Mouse (Mus musculus) frontal cortex, postnatal 10 days (tissue): ENCODE measurements around the gene Ndufv1.
"Not testable (repeated sequence)": the region's sequence is repeated elsewhere in the genome, so short reads cannot be mapped to it uniquely, and the experiment has no call there.

ENCODE experiments used
- DNase-seq, 2 experiments: peaks; one replicate each; pipeline ENCODE4 v3.0.0; 2022; ENCODE audit warnings: low spot score in 2 of 2, mixed read lengths in 1 of 2

Ndufv1 gene

GRCm38 (mm10) chr19:4042124-4042523 is 29.5 kb upstream of the Ndufv1 start:
- DNase-seq: no peak

GRCm38 (mm10) chr19:4041500-4041899 is 28.9 kb upstream of the Ndufv1 start:
- DNase-seq: not testable (repeated sequence)

GRCm38 (mm10) chr19:4040941-4041340 is 28.3 kb upstream of the Ndufv1 start:
- not testable (repeated sequence) for DNase-seq

- DNase-seq: peak; percentile 73 to 83
Observed at GRCm38 (mm10) chr19:4037788-4038232, 25.2 kb upstream of the Ndufv1 start, which contains the start of gene Gstp1. Gstp1 (minus strand) TSS chr19:4037985.

- not testable (repeated sequence) for DNase-seq
Observed at GRCm38 (mm10) chr19:4037154-4037787, 24.7 kb upstream of the Ndufv1 start.

- no peak for DNase-seq
Observed at GRCm38 (mm10) chr19:4036327-4037045, 23.9 kb upstream of the Ndufv1 start.

GRCm38 (mm10) chr19:4033742-4034141 is 21.1 kb upstream of the Ndufv1 start:
- DNase-seq: no peak

GRCm38 (mm10) chr19:4033298-4033697 is 20.7 kb upstream of the Ndufv1 start:
- DNase-seq: no peak

- no peak for DNase-seq
Observed at GRCm38 (mm10) chr19:4032668-4033067, 20.1 kb upstream of the Ndufv1 start.

- DNase-seq: no peak
Observed at GRCm38 (mm10) chr19:4027576-4027975, 15.0 kb upstream of the Ndufv1 start.

- no peak for DNase-seq
Observed at GRCm38 (mm10) chr19:4023185-4023584, 10.6 kb upstream of the Ndufv1 start.

- DNase-seq: peak in 1 of 2 experiments; percentile 76
Observed at GRCm38 (mm10) chr19:4018743-4019583, 6.4 kb upstream of the Ndufv1 start.

- no peak for DNase-seq
Observed at GRCm38 (mm10) chr19:4017921-4018587, 5.4 kb upstream of the Ndufv1 start.

GRCm38 (mm10) chr19:4015635-4016034 is 3.0 kb upstream of the Ndufv1 start:
- DNase-seq: no peak

GRCm38 (mm10) chr19:4014802-4015201 is 2.2 kb upstream of the Ndufv1 start:
- DNase-seq: no peak

GRCm38 (mm10) chr19:4013066-4013465 is 460 bp upstream of the Ndufv1 start:
- DNase-seq: no peak

- no peak for DNase-seq
Observed at GRCm38 (mm10) chr19:4011086-4011485, 1.5 kb downstream of the Ndufv1 start.

- DNase-seq: peak in 1 of 2 experiments; percentile 5
Observed at GRCm38 (mm10) chr19:4005971-4006370, 6.6 kb downstream of the Ndufv1 start.

GRCm38 (mm10) chr19:4005091-4005490 is 7.5 kb downstream of the Ndufv1 start:
- DNase-seq: peak in 1 of 2 experiments; percentile 11

- peak in 1 of 2 experiments; percentile 7 for DNase-seq
Observed at GRCm38 (mm10) chr19:4004331-4004730, 8.3 kb downstream of the Ndufv1 start.

- no peak for DNase-seq
Observed at GRCm38 (mm10) chr19:4003641-4004040, 9.0 kb downstream of the Ndufv1 start.

- DNase-seq: no peak
Observed at GRCm38 (mm10) chr19:4003112-4003511, 9.5 kb downstream of the Ndufv1 start, which contains the start of gene Doc2g. Doc2g (plus strand) TSS chr19:4003313.
